Mouse (Mus musculus) lung, postnatal 4 days (tissue): ENCODE results near the gene Topbp1.
"Not testable (repeated sequence)": the region's sequence is repeated elsewhere in the genome, so short reads cannot be mapped to it uniquely, and the experiment has no call there.

Source experiments
- DNase-seq, 2 experiments: peaks; one replicate each; pipeline ENCODE4 v3.0.0; 2021

Gene Topbp1

DNA sequence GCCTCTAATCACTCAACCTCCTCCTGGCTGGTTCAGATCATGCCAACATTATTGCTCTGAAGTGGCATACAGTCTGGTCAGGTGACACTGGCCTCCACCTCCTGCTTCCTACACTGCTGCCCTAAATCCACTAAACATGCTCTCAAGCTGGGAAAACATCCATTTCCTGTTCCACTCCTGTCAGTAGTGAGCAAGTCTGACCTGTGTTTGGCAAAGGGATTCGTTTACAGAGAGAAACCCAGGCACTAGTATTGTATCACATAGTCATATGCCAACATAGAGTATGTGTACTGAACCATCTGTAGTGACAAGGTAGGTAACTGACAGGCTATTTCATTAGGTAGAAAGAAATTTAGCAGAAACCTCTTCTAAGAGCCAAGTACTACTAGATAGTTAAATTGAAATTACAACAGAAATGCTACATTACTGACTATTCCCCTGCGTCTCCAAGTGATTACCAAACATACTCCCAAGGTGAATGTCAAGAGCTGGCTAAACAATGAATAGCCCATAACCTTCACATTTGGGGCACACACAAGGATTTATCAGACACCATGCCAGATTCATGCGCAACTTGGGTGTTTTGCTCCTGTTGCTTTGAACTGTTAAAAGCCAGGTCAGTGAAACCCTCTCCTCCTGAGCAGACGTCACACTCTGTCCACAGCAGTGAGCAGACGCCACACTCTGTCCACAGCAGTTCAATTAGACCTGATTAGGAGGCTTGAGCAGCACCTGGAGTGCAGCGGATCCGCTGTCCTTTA is 48.7 kb downstream of the Topbp1 start:
- not testable (repeated sequence) for DNase-seq

DNA sequence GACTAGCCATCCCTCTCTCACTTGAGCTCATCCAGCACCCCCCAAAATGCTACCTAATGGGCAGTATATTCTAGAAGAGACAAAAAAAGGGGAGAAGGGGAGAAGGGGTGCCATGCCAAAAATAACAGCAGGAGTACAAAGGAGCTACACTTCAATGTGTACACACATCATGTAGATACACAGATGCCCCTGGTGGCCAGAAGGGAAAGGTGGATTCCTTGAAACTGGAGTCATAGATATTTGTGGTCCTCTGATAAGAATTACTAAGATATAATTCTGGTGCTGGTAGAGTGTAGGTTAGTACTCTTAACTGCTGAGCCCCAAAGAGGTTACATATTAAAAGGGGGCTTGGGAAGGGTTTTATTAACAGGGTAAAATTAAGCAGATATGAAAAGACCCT is 52.9 kb downstream of the Topbp1 start:
- no peak for DNase-seq

DNA sequence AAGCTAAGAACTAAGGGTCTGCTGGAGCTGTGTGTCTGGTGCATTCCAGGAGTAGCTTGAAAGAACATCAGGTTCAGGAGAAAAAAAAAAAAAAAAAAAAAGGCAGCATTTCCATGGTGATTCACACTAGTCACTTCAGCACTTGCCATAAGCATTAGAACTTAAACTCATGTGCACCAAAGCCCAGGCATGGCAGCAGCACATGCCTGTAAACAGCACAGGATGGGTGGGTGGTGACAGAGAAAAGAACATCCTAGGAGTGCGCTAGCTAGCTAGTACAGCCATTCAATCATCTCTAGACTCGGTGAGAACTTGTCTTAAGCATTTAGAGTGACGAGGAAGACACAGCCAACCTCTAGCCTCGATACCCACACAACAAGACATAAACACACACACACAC is 53.5 kb downstream of the Topbp1 start:
- no peak for DNase-seq

DNA sequence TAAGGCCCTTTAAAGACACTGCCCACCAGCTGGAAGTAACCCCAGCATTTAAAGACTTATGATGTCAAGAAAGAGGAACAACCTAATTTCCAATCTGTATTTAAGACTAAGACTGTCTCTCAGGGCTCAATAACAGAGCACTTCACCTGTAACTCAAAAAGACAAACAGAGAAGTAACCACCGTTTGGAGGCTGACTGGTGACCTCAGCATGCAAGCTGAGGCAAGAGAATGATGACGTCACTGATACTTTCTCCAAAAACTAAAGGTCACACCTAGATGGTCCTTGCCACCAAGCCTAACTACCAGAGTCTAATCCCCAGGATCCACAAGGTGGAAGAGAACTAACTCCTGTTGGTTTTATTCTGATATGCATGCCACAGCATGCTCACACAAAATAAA is 55.6 kb downstream of the Topbp1 start:
- no peak for DNase-seq

DNA sequence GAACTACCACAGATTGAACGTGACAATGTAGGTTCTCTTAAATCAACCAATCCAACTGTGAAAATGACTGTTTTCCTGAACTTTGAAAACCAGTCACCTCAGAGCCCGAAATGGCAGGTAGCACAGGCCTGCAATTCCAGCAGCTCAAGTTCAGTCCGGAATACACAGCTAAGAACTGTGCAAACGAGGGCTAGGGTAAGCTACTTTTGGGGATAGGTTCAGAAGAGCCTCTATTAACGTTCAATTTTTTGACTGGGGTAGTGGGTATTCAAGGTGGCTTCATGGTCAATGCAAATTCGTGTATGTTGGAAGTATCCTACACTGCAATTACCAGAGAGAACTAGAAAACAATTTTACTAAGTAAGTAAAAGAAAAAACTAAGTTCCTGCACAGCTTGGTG is 58.1 kb downstream of the Topbp1 start:
- DNase-seq = no peak

DNA sequence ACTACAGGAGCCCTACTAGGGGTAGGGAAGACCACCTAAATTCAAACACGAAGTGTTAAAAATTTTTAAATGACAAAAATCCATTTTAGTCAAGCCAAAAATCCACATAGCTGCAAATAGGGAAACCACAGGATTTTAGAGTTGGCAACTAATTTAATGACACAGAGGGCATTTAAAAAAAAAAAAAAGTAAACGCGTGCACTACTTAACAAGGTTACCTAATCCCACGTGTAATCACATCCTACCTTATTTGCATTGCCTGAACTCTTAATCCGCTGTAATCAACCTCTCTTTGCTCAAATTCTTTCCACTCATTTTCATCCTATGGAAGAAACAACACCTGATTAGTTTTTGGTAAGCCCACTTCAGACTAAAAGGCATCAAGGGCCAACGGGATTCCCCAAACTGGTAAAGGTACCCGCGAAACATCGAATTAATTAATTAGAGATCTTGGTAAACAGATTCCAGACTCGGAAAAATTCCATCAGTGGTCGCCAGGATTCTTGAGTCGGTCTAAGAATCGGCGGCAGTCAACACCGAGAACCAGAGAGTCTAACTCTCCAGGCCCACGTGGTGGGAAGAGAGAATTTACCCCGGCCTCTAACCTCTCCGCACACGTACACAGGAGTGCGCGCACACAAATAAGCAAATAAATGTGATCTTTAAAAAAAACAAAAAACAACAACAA is 58.9 kb downstream of the Topbp1 start:
- DNase-seq = peak in 1 of 2 experiments; percentile 24

DNA sequence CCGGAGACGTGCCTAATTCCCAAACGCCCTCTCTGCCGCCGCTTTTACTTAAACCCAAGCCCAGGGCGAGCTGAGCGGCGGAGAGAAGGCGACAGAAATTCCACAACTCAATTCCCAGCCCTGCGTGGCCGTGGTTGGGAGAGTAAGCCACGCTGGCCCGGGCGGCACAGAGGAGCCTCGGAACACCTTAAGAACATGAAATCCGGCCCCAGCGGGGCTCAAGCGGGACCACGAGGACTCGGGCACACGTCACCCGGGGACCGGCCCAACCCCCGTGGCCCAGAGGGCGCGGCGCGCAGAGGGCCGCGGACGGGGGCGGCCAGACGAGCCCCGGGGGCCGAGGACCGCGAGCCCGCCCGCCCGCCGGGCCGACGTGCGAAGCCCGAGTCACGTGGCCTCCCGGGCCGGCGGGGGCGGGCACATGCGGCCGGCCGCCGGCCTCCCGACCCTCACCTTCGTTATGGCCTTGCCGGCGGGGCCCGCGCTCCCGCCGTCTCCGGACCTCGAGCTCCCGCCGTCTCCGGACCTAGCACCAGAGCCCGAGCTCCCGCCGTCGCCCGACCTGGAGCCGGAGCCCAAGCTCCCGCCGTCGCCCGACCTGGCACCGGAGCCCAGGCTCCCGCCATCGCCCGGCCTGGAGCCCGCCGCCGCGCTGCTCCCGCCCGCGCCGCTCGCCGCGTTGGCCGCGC is 59.7 kb downstream of the Topbp1 start:
- DNase-seq = peak; percentile 71 to 85

DNA sequence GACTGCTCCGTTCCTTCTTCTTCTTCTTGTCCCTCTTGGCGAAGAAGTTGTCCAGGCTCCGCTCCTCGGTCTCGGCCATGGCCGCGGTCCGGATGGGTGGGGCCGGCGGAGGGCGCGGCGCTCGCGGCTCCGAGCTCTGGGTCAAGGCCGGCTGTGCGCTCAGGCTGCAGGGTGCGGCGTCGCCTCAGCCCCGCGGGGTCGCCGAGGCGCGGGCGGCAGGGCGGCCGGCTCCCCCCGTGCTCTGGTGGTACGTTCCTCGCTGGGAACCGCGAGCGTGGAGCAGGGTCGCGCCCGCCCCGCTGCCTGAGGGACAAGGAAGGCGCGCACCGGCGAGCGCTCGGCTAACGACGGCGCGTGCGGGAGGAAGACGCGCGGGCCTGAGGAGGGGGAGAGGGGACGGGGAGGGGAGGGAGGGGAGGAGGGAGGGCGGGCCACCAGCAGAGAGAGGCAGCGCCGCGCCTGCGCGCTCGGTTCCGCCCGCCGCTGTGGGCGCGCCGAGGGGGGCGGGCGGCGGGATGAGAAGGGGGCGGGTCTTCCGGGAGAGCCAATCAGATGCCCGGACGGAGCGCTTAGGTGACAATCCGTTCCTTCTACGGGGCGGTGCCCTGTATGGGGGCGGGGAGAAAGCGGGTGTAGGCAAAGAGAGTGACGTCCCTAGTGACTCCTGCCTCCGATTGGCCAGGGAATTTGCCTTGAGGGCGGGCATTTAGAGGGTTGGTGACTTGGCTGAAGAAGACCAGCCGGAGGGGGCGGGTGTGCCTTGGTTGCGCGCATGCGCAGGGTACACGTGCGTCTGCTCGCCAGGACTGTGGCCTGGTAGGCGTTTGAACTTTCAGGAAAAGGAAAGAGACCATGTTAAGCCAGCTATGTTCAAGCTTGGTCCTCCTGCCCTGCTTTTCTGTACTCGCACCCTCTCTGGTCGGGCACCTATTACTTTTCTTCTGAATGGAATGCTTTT is 60.6 kb downstream of the Topbp1 start, which contains the start of gene Cdv3:
Cdv3 (minus strand) TSS at position 551 of the 958 bp plus-strand sequence.
- DNase-seq = peak; percentile 99 to 100

DNA sequence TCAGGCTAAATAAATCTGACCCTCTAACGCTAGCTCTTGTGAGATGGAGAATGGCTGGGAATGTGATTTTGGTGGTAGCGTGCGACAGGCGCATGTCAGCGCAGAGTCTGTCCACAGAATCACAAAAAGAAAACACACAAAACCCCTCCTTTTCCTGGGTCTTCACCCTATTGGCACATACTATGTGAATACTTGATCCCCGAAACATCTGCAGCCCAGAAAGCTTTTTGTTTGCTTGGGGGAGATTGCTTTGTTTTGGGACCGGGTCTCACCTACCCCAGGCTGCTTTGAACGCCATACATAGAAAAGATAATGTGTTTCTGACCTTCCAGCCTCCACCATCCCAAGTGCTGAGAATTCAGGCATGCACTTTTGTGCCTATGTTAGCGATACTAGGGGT is 61.3 kb downstream of the Topbp1 start:
- DNase-seq = no peak

DNA sequence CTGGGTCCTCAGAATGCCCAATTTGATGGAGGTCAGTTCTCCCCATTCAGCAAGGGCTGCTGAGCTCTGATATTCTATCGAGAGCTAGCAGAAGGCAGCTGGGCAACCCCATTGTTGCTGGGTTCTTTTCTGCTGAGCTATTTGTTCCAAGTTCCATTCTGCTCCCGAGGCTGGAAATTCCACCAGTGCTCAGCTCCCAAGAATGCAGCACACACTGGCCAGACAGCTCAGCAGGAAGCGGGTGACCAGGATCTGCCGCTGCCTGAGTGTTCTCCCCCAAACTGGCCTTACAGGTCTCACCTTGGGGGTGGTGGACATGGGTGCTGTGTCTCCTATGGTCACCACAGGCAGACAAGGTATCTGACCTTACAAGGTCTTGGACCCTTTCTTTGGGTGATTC is 64.9 kb downstream of the Topbp1 start:
- no peak for DNase-seq

DNA sequence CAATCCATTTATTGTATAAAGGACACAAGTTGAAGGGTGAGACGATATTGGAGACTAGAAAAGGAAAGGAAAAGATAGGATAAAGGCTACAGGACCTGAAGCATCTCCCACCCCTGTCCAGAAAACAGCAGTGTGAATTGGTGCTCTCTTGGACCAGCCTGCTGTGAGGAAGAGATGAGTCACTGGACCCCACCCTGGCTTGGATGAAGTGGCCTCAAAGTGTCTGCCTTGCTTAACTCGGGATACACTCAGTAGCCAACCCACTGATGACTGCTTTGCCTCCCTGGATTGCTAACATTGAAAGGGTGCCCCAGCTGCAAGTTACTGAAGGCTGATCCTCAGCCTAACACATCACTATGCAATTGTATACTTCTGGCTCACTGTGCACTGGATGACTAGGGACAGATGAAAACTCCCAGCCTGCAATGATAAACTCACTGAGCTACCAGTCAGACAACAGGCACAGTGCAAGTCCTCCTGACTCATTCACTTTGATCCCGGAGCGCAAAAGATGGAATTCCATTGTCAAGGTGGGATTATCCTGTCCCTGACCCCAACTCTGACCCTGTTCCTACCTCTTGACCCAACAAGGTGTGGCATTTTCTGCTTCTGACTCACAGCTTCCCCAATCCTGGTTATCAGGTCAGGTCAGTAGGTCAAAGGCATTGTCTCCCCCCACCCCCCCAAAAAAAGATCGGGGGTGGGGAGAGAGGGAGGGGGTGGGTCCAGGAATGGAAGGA is 67.4 kb downstream of the Topbp1 start:
- DNase-seq = no peak

DNA sequence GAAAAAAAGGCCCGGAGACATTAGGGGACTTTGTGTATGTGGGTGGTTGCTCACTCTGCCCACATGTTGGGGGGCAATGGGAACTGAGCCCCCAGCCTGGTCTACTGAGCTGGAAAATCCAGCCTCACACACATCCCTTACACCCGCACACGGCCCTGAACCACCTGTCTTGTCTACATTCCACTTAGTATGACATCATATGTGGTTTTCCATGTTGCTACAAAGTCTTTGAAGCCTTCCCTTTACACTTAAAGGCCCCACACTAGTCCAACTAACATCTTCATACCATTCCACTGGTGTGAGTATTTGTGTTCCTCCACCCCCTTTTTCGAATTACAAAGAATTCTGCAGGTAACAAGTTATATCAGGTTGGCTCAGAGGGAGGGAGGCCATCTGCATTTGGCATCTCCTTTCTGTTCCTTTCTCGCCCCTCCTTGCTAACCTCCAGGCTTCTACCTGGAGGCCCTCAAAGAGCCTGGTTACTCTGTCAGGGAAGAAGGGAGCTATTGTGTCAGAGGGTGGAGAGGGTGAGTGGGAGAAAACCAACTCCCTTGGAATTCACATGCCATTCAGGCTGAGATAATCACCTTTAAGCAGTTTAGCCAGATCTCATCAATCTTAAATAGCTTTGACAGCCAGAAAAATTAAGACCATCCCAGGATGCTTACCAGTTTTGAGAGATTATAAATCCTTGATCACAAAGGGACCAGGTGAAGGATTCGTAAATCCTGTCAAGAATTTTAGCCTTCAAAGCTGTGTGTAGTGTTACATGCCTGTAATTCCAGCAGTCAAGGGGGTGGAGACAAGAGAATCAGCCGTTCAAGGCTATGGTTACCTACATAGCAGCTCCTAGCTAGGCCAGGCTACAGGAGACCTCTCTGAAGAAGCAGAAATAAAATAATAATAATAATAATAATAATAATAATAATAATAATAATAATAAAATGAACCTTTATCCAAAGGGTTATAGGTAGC is 71.6 kb downstream of the Topbp1 start:
- DNase-seq = no peak

DNA sequence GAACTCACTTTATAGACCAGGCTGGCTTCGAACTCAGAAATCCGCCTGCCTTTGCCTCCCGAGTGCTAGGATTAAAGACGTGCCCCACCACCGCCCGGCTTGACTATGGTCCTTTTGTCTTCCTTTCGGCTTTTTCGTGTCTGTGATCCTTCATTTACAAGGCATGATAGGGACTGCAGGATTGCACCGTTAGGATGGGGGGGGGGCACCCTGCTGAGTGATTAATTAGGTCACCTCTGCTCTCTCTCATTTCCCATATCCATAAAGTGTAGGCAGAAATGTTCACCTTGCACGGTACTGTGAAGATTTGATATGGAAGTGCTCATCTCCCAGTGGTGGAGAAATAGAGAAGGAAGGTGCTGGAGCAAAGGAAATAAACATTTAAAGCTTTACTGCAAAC is 73.7 kb downstream of the Topbp1 start:
- DNase-seq = no peak

DNA sequence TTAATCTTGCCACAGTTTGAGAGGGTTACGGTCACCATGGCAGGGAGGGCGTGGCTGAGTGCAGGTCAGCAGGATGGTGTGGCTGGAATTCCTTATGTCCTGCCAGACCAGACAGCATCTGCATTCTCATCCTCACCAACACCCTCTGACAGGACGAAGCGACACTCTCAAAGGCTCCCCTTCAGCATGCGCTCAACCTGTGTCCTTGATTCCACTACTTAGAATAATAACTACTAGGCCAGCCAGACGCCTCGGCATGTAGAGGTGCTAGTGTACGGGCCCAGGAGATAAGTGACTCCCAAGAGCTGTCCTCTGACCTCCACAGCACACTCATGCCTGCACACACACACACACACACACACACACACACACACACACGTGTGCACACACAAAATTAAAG is 74.2 kb downstream of the Topbp1 start:
- DNase-seq = no peak

DNA sequence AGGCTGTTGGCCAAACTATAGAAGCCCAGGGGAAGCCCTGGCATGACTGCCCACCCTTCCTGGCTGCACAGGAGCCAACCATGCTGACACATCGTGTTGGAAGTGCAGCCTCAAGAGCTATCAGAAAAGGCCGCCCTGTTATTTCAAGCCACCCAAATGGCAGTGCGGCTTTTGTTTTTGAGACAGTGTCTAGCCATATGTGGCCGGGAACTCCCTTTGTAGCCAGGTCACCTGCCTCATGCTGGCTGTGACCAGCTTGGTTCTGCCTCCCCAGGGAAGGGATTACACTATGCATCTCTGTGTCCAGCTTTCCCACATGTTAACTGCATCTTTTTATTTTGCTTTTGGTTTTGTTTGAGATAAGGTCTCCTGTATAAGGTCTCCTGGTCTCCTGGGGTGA is 75.6 kb downstream of the Topbp1 start:
- no peak for DNase-seq

DNA sequence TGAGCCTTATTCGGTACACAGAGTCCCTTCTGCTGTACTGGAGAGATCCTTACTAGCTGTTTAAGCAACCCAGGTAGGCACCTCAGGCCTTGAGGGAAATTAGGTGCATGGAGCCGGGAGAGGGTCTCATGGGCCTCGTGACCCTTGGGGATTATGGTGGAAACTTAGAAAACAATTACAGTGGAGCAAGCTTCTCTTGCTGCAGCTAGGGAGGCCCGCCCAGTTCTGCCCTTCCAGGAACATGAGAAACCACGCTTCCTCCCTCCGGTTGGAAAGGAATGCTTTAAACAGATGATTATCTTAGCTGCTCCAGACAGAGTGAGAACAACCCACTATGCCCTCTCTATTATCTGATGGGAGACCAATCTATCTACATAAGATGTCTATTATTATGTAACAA is 78.0 kb downstream of the Topbp1 start:
- DNase-seq = no peak

DNA sequence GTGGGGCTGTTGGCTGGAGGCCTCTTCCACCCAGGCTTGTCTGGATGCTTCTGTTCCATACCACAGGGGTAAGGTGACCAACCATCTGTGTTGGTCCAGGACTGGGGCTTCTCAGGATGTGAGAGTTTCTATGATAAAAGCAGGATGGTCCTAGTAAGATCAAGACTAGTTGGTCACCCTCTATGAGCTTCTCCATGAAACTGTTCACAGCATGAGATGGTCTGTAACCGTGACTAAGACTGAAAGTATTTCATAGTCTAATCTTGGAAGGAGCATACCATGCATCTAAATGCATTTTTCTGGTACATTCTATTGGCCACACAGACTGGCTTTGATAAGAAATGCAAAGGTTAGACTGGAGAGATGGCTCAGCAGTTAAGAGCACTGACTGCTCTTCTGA is 78.6 kb downstream of the Topbp1 start:
- no peak for DNase-seq

DNA sequence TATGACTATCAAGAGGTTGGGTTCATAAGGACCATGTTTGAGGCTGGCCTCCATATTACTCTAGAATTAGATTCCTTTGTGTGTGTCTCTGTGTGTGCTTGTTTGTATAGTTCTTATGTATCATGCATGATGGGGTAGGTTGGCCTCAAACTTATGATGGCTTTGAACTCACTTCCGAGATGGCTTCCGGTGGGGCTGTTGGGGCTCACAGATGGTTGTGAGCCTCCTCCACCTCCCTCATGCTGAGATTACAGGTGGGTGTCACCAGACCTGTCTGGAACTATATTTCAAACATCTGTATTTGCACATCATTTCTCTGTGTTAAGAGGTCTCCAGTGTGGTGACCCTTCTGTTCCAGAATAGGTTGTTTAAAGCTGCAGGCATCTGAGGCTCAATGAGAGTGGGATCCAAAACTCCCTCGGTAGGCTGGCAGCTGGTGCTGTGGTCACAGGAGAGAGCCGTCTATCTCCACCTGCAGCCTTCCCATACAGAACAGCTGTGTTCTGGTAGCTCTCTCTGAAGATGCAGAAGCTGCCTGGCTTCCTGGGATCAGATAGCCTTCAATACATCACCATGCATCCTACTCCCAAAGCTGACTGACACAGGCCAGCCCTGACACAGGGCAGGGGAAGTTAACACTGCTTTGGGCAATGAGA is 79.3 kb downstream of the Topbp1 start:
- no peak for DNase-seq

DNA sequence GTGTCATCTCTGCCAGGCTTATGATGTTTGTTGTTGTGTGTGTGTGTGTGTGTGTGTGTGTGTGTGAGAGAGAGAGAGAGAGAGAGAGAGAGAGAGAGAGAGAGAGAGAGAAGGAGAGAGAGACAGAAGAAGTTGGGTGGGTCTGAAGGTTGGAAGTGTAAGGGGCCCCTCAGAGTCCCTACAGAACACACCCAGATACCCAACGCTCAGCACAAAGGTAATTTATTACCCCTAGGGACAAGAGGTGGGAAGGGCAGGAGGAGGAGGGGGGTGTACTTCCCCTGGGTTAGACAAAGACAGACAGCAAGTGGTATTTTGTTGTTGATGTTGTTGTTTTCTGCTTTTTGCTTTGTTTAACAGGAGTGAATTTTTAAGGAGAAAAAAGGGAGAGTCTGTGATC is 80.6 kb downstream of the Topbp1 start:
- DNase-seq = no peak

DNA sequence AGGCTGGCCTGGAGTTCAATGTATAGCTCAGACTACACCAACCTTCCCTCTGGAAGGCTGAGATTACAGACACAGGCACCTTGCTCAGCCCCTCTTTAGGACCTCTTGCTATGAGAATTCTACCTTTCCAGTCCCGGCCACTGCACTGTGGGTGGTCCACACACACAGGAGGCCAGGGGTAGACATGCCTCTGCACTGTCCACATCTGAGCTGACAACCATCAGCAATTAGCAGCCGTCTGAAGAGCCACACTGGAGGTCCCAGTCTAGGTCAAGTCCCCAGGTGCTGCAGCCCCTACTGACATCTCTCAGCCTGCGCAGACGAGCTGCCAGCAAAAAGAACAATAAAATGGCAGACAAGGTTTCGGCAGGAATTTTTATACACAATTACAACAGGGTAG is 81.6 kb downstream of the Topbp1 start:
- no peak for DNase-seq
